Mouse (Mus musculus): ENCODE results near the gene Slc27a5. TPM values are rescaled to one million over a fixed set of nuclear protein-coding genes. Genes with fewer than 3 reads are reported as not detected.
A peak's percentile ranks its signal among the peaks of the same experiment; 100 is the strongest.

The Slc27a5 gene
- polyA plus RNA-seq, 1 experiment = not detected

- H3K27ac ChIP-seq (ENCODE audit: insufficient read depth, low read depth, low read length) = no peak overlapping the region
- 68% methylated on average over 4 of the region's 4 CpGs for WGBS
- TF ChIP-seq POLR2A (IDR thresholded peaks at IDR 0.05; ENCODE audit: insufficient read depth, low read depth, low read length) (no peak), CTCF (IDR thresholded peaks at IDR 0.05; ENCODE audit: insufficient read depth, low read depth, low read length) (no peak)
- H3K4me3 ChIP-seq (ENCODE audit: insufficient read depth, low read depth, low read length) = no peak overlapping the region
- peaks cover 7% of the 10 kb centered on the region for H3K4me1 ChIP-seq (ENCODE audit: control insufficient read depth, insufficient read depth, low read length)
Observed at GRCm38 (mm10) chr7:13013671-13014070, 15.7 kb upstream of the Slc27a5 start.

- no peak for TF ChIP-seq POLR2A (IDR thresholded peaks at IDR 0.05; ENCODE audit: insufficient read depth, low read depth, low read length)
- TF ChIP-seq CTCF (IDR thresholded peaks at IDR 0.05; ENCODE audit: insufficient read depth, low read depth, low read length) = no peak
- 6% methylated on average over 26 of the region's 26 CpGs for WGBS
Observed at GRCm38 (mm10) chr7:13010005-13010908, 12.3 kb upstream of the Slc27a5 start, which contains the start of gene Zbtb45. Gene Zbtb45 (minus strand): TSS chr7:13010034.

GRCm38 (mm10) chr7:13009143-13010004 is 11.4 kb upstream of the Slc27a5 start:
- H3K4me1 ChIP-seq (ENCODE audit: control insufficient read depth, insufficient read depth, low read length) = peaks cover 16% of the 10 kb centered on the region
- H3K27ac ChIP-seq (ENCODE audit: insufficient read depth, low read depth, low read length) = peak overlapping the region; percentile 93
- WGBS = under 1% methylated on average over 42 of the region's 42 CpGs
- H3K4me3 ChIP-seq (ENCODE audit: insufficient read depth, low read depth, low read length) = peak overlapping the region; percentile 80
- peak; percentile 45 for TF ChIP-seq POLR2A (IDR thresholded peaks at IDR 0.05; ENCODE audit: insufficient read depth, low read depth, low read length)
- peak; percentile 100 for TF ChIP-seq CTCF (IDR thresholded peaks at IDR 0.05; ENCODE audit: insufficient read depth, low read depth, low read length)

More at GRCm38 (mm10) chr7:13010005-13010908, 12.3 kb upstream of the Slc27a5 start, which contains the start of gene Zbtb45:
- peak within 1 kb of the TSS; percentile 93 for H3K27ac ChIP-seq (ENCODE audit: insufficient read depth, low read depth, low read length)
- H3K4me3 ChIP-seq (ENCODE audit: insufficient read depth, low read depth, low read length) = peak within 1 kb of the TSS; percentile 80
- peaks cover 16% of the 10 kb centered on the region for H3K4me1 ChIP-seq (ENCODE audit: control insufficient read depth, insufficient read depth, low read length)

- H3K4me3 ChIP-seq (ENCODE audit: insufficient read depth, low read depth, low read length) = no peak overlapping the region
- H3K27ac ChIP-seq (ENCODE audit: insufficient read depth, low read depth, low read length) = no peak overlapping the region
- 63% methylated on average over 57 of the region's 57 CpGs for WGBS
- no peak for TF ChIP-seq POLR2A (IDR thresholded peaks at IDR 0.05; ENCODE audit: insufficient read depth, low read depth, low read length)
- TF ChIP-seq CTCF (IDR thresholded peaks at IDR 0.05; ENCODE audit: insufficient read depth, low read depth, low read length) = no peak
- H3K4me1 ChIP-seq (ENCODE audit: control insufficient read depth, insufficient read depth, low read length) = peaks cover 16% of the 10 kb centered on the region
Observed at GRCm38 (mm10) chr7:13007341-13008092, 9.5 kb upstream of the Slc27a5 start.

- 83% methylated on average over 10 of the region's 10 CpGs for WGBS
- Histone ChIP-seq H3K4me3 (ENCODE audit: insufficient read depth, low read depth, low read length) (no peak overlapping the region), H3K27ac (ENCODE audit: insufficient read depth, low read depth, low read length) (no peak overlapping the region), H3K4me1 (ENCODE audit: control insufficient read depth, insufficient read depth, low read length) (peaks cover 16% of the 10 kb centered on the region)
- TF ChIP-seq POLR2A (IDR thresholded peaks at IDR 0.05; ENCODE audit: insufficient read depth, low read depth, low read length) (no peak), CTCF (IDR thresholded peaks at IDR 0.05; ENCODE audit: insufficient read depth, low read depth, low read length) (no peak)
Observed at GRCm38 (mm10) chr7:13006531-13006930, 8.5 kb upstream of the Slc27a5 start.

- H3K4me3 ChIP-seq (ENCODE audit: insufficient read depth, low read depth, low read length) = no peak overlapping the region
- no peak overlapping the region for H3K27ac ChIP-seq (ENCODE audit: insufficient read depth, low read depth, low read length)
- WGBS = 88% methylated on average over 17 of the region's 17 CpGs
- peaks cover 16% of the 10 kb centered on the region for H3K4me1 ChIP-seq (ENCODE audit: control insufficient read depth, insufficient read depth, low read length)
- no peak for TF ChIP-seq CTCF (IDR thresholded peaks at IDR 0.05; ENCODE audit: insufficient read depth, low read depth, low read length)
- no peak for TF ChIP-seq POLR2A (IDR thresholded peaks at IDR 0.05; ENCODE audit: insufficient read depth, low read depth, low read length)
Observed at GRCm38 (mm10) chr7:13006011-13006410, 8.0 kb upstream of the Slc27a5 start.

- 81% methylated on average over 5 of the region's 5 CpGs for WGBS
- Histone ChIP-seq H3K27ac (ENCODE audit: insufficient read depth, low read depth, low read length) (no peak overlapping the region), H3K4me3 (ENCODE audit: insufficient read depth, low read depth, low read length) (no peak overlapping the region), H3K4me1 (ENCODE audit: control insufficient read depth, insufficient read depth, low read length) (peaks cover 9% of the 10 kb centered on the region; the same call in 1 of the 2 replicates)
- TF ChIP-seq POLR2A (IDR thresholded peaks at IDR 0.05; ENCODE audit: insufficient read depth, low read depth, low read length) = no peak
Observed at GRCm38 (mm10) chr7:13003380-13003779, 5.4 kb upstream of the Slc27a5 start.

- Histone ChIP-seq H3K4me1 (ENCODE audit: control insufficient read depth, insufficient read depth, low read length) (peaks cover 4% of the 10 kb centered on the region; the same call in 1 of the 2 replicates), H3K4me3 (ENCODE audit: insufficient read depth, low read depth, low read length) (no peak overlapping the region), H3K27ac (ENCODE audit: insufficient read depth, low read depth, low read length) (no peak overlapping the region)
- TF ChIP-seq CTCF (IDR thresholded peaks at IDR 0.05; ENCODE audit: insufficient read depth, low read depth, low read length) (no peak), POLR2A (IDR thresholded peaks at IDR 0.05; ENCODE audit: insufficient read depth, low read depth, low read length) (no peak)
- 77% methylated on average over 1 of the region's 1 CpGs for WGBS
Observed at GRCm38 (mm10) chr7:13001584-13001983, 3.6 kb upstream of the Slc27a5 start.
